ENCODE assay signal across 22 mouse cellular contexts in the genomic region with DNA sequence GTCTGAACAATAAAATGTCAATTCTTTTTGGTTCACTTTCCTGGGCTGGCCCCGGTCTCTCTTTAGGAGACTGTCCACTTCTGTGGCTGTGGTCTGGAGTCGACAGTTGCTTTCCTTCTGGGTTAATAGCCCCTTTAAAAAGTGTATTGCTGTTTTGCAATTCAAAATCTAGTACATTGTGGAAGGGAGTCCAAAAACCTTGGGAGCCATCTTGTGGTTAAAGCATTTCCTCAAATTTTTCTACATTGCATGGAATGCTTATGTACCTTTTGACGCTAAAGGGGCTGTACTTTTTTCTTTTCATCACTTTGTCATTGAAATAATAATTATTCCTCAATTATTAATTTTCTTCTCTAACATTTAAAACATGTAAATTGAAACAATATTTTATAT.
A peak's percentile ranks its signal among the peaks of the same experiment; 100 is the strongest.
DNase-seq lines count a peak whose midpoint lies in the region; ATAC-seq and TF ChIP-seq lines count a peak whose summit lies in the region.
"Had no signal": no experiment of that assay in that cellular context is flagged by ENCODE, and none has a peak within 500 bp of the region (broad histone marks: within the 10 kb centered on the region; RNA-seq: fewer than 3 reads in every experiment).

No protein-coding gene starts in this region.

- 54% methylated on average over 3 of the region's 3 CpGs for whole genome bisulfite sequencing in forebrain, embryonic 14.5 days
- 77% methylated on average over 3 of the region's 3 CpGs for WGBS in forebrain, embryonic 10.5 days
- WGBS in hindbrain, postnatal 0 days: 38% methylated on average over 3 of the region's 3 CpGs
- WGBS in hindbrain, embryonic 16.5 days: 42% methylated on average over 3 of the region's 3 CpGs
- WGBS in liver, embryonic 16.5 days (ENCODE audit: insufficient replicate concordance): 29% methylated on average over 3 of the region's 3 CpGs

- no peak overlapping the region for H3K4me2 ChIP-seq in forebrain, embryonic 14.5 days (ENCODE audit: low read length)
- no peak overlapping the region for H3K4me2 ChIP-seq in hindbrain, postnatal 0 days (ENCODE audit: low read depth, low read length)
- no peak overlapping the region for H3K4me2 ChIP-seq in hindbrain, embryonic 16.5 days (ENCODE audit: low read length)
- H3K4me2 ChIP-seq in liver, embryonic 16.5 days (ENCODE audit: low read depth, low read length): no peak overlapping the region
- H3K4me2 ChIP-seq: forebrain, embryonic 13.5 days; lung, embryonic 15.5 days; midbrain, embryonic 15.5 days had no signal

- no peaks in the 10 kb centered on the region for H3K4me1 ChIP-seq in forebrain, embryonic 14.5 days (ENCODE audit: control insufficient read depth, insufficient read depth, low read length)
- peaks cover 10% of the 10 kb centered on the region for H3K4me1 ChIP-seq in forebrain, embryonic 10.5 days
- H3K4me1 ChIP-seq in hindbrain, postnatal 0 days (ENCODE audit: insufficient read depth, low read length): no peaks in the 10 kb centered on the region
- peaks cover 2% of the 10 kb centered on the region; the same call in 1 of the 2 replicates for H3K4me1 ChIP-seq in hindbrain, embryonic 16.5 days (ENCODE audit: control insufficient read depth, insufficient read depth, low read depth, low read length)
- H3K4me1 ChIP-seq in liver, embryonic 16.5 days (ENCODE audit: control insufficient read depth, low read depth, low read length): peaks cover 5% of the 10 kb centered on the region

- TF ChIP-seq CTCF in hindbrain, postnatal 0 days (IDR thresholded peaks at IDR 0.05; ENCODE audit: low read depth): peak; percentile 56

- no peak overlapping the region for H3K9ac ChIP-seq in forebrain, embryonic 14.5 days (ENCODE audit: low read length)
- no peak overlapping the region for H3K9ac ChIP-seq in hindbrain, postnatal 0 days (replicated peaks; ENCODE audit: low read length)
- no peak overlapping the region for H3K9ac ChIP-seq in hindbrain, embryonic 16.5 days (ENCODE audit: low read depth, low read length)
- no peak overlapping the region for H3K9ac ChIP-seq in liver, embryonic 16.5 days (ENCODE audit: low read depth, low read length)
- H3K9ac ChIP-seq: forebrain, embryonic 13.5 days; lung, embryonic 15.5 days; midbrain, embryonic 15.5 days had no signal

- no peaks in the 10 kb centered on the region for H3K36me3 ChIP-seq in forebrain, embryonic 14.5 days (ENCODE audit: control insufficient read depth, insufficient read depth, low read length)
- no peaks in the 10 kb centered on the region for H3K36me3 ChIP-seq in forebrain, embryonic 10.5 days (replicated peaks)
- H3K36me3 ChIP-seq in hindbrain, postnatal 0 days (ENCODE audit: insufficient read depth, low read length): no peaks in the 10 kb centered on the region
- H3K36me3 ChIP-seq in hindbrain, embryonic 16.5 days (ENCODE audit: control insufficient read depth, insufficient read depth, low read length): no peaks in the 10 kb centered on the region
- no peaks in the 10 kb centered on the region for H3K36me3 ChIP-seq in liver, embryonic 16.5 days (ENCODE audit: control insufficient read depth, insufficient read depth)
- H3K36me3 ChIP-seq: G1E; heart, embryonic 10.5 days; lung, embryonic 15.5 days; midbrain, embryonic 15.5 days had no signal

- peak; percentile 51 for DNase-seq in forebrain, embryonic 14.5 days (ENCODE audit: low spot score)
- no peak for DNase-seq in forebrain, embryonic 10.5 days (ENCODE audit: extremely low spot score, low spot score)
- peak; percentile 58 for DNase-seq in hindbrain, postnatal 0 days (ENCODE audit: low spot score)
- DNase-seq in liver: no peak
- DNase-seq in urinary bladder, adult 2 months (ENCODE audit: low spot score): no peak
- DNase-seq: adrenal gland, postnatal 14 days; cerebellum, adult 11 months; cerebellum, postnatal 10 days; gastrocnemius, postnatal 25 days; heart, postnatal 4 days; kidney, adult 8-10 months; left cerebral cortex, postnatal 4 days; right cerebral cortex, postnatal 25 days; thymus, adult 18-20 months had no signal

- H3K9me3 ChIP-seq in forebrain, embryonic 14.5 days (replicated peaks; ENCODE audit: control insufficient read depth, low read length): no peaks in the 10 kb centered on the region
- no peaks in the 10 kb centered on the region for H3K9me3 ChIP-seq in forebrain, embryonic 10.5 days
- no peaks in the 10 kb centered on the region for H3K9me3 ChIP-seq in hindbrain, postnatal 0 days (ENCODE audit: low read length)
- H3K9me3 ChIP-seq in hindbrain, embryonic 16.5 days (ENCODE audit: control insufficient read depth, low read length): no peaks in the 10 kb centered on the region
- H3K9me3 ChIP-seq in liver, embryonic 16.5 days (replicated peaks; ENCODE audit: control insufficient read depth, low read length): no peaks in the 10 kb centered on the region
- H3K9me3 ChIP-seq: forebrain, embryonic 13.5 days; G1E; heart, embryonic 10.5 days; lung, embryonic 15.5 days; midbrain, embryonic 15.5 days had no signal

- no peak for ATAC-seq in forebrain, embryonic 14.5 days
- ATAC-seq in hindbrain, postnatal 0 days: no peak
- no peak for ATAC-seq in hindbrain, embryonic 16.5 days
- no peak for ATAC-seq in liver, embryonic 16.5 days (ENCODE audit: low read depth)
- ATAC-seq in common myeloid progenitor, adult 5-6 weeks (replicated peaks; ENCODE audit: low read depth, poor library complexity, severe bottlenecking): peak; percentile 5; the same call in 1 of the 2 replicates
- ATAC-seq: forebrain, embryonic 13.5 days; midbrain, embryonic 15.5 days had no signal

- no peaks in the 10 kb centered on the region for H3K27me3 ChIP-seq in forebrain, embryonic 14.5 days (replicated peaks; ENCODE audit: control insufficient read depth, insufficient read depth, low read length)
- peaks cover 4% of the 10 kb centered on the region; the same call in 1 of the 2 replicates for H3K27me3 ChIP-seq in forebrain, embryonic 10.5 days (ENCODE audit: poor library complexity, severe bottlenecking)
- no peaks in the 10 kb centered on the region for H3K27me3 ChIP-seq in hindbrain, postnatal 0 days (ENCODE audit: insufficient read depth, low read length)
- H3K27me3 ChIP-seq in hindbrain, embryonic 16.5 days (replicated peaks; ENCODE audit: control insufficient read depth, insufficient read depth, low read length): no peaks in the 10 kb centered on the region
- no peaks in the 10 kb centered on the region for H3K27me3 ChIP-seq in liver, embryonic 16.5 days (ENCODE audit: control insufficient read depth, insufficient read depth, low read depth, low read length)
- H3K27me3 ChIP-seq: lung, embryonic 15.5 days; midbrain, embryonic 15.5 days had no signal

- no peak overlapping the region for H3K27ac ChIP-seq in forebrain, embryonic 14.5 days (ENCODE audit: low read depth, low read length)
- H3K27ac ChIP-seq in forebrain, embryonic 10.5 days: no peak overlapping the region
- no peak overlapping the region for H3K27ac ChIP-seq in hindbrain, postnatal 0 days
- H3K27ac ChIP-seq in hindbrain, embryonic 16.5 days (ENCODE audit: low read depth, low read length): no peak overlapping the region
- H3K27ac ChIP-seq in liver, embryonic 16.5 days (ENCODE audit: low read length): peak overlapping the region; percentile 41
- H3K27ac ChIP-seq: forebrain, embryonic 13.5 days; heart, embryonic 10.5 days; lung, embryonic 15.5 days; midbrain, embryonic 15.5 days had no signal

- no peak overlapping the region for H3K4me3 ChIP-seq in forebrain, embryonic 14.5 days (ENCODE audit: low read depth, low read length)
- no peak overlapping the region for H3K4me3 ChIP-seq in forebrain, embryonic 10.5 days
- no peak overlapping the region for H3K4me3 ChIP-seq in hindbrain, postnatal 0 days (ENCODE audit: low read length)
- no peak overlapping the region for H3K4me3 ChIP-seq in hindbrain, embryonic 16.5 days (ENCODE audit: low read length)
- no peak overlapping the region for H3K4me3 ChIP-seq in liver, embryonic 16.5 days (ENCODE audit: low read depth, low read length)
- H3K4me3 ChIP-seq: forebrain, embryonic 13.5 days; heart, embryonic 10.5 days; lung, embryonic 15.5 days; midbrain, embryonic 15.5 days had no signal

Comparison
In these comparisons a context has a peak if more than half of its experiments do, and no peak if none do; other contexts are left out.
1. DNase-seq: peak in forebrain, embryonic 14.5 days (single experiment) and hindbrain, postnatal 0 days (single experiment); none in forebrain, embryonic 10.5 days (single experiment), liver (single experiment) and urinary bladder, adult 2 months (single experiment).